Mouse (Mus musculus) midbrain, embryonic 10.5 days (tissue): Measurements from ENCODE around the gene Trim2. TPM values are rescaled to one million over a fixed set of nuclear protein-coding genes. Genes with fewer than 3 reads are reported as not detected.
A peak's percentile ranks its signal among the peaks of the same experiment; 100 is the strongest.

ENCODE experiments used
- DNase-seq: peaks from one replicate; pipeline ENCODE4 v3.0.0-alpha.2; 2017; ENCODE audit warnings: low spot score
- H3K27ac ChIP-seq: fragments of 300-500 bp; sonication (generic); replicated peaks from 2 replicates; pipeline ENCODE4 v1.5.1; 2016; ENCODE audit warnings: mild to moderate bottlenecking
- H3K27me3 ChIP-seq: fragments of 300-500 bp; sonication (generic); 2 replicates; pipeline ENCODE4 v1.6.1; 2016; ENCODE audit warnings: low read depth, mild to moderate bottlenecking; ENCODE audit not compliant: poor library complexity, severe bottlenecking
- H3K36me3 ChIP-seq: fragments of 300-500 bp; sonication (generic); 2 replicates; pipeline ENCODE4 v1.6.1; 2016; ENCODE audit warnings: mild to moderate bottlenecking, moderate library complexity
- H3K4me1 ChIP-seq: fragments of 300-500 bp; sonication (generic); 2 replicates; pipeline ENCODE4 v1.6.1; 2016
- H3K4me3 ChIP-seq: fragments of 300-500 bp; sonication (generic); 2 replicates; pipeline ENCODE4 v1.5.1; 2016; ENCODE audit warnings: mild to moderate bottlenecking, moderate library complexity
- H3K9me3 ChIP-seq: fragments of 300-500 bp; sonication (generic); replicated peaks from 2 replicates; pipeline ENCODE4 v1.6.1; 2016; ENCODE audit warnings: mild to moderate bottlenecking
- WGBS: fragments of 180-500 bp; shearing (Covaris S2); methylation state at CpG from one replicate; pipeline ENCODE4 v1.1.7; 2016; 5-methylcytosine and 5-hydroxymethylcytosine counted together
- polyA plus RNA-seq: library from polyadenylated mRNA; unstranded; fragments of >200 nt; fragmentation: Nextera tagmentation; extraction: Ambion mirVana; gene quantifications from 2 replicates; pipeline ENCODE4 v1.2.1, GENCODE M21; 2016

The Trim2 gene
- polyA plus RNA-seq, 1 experiment from 2014 or later = 81.7 TPM

DNA sequence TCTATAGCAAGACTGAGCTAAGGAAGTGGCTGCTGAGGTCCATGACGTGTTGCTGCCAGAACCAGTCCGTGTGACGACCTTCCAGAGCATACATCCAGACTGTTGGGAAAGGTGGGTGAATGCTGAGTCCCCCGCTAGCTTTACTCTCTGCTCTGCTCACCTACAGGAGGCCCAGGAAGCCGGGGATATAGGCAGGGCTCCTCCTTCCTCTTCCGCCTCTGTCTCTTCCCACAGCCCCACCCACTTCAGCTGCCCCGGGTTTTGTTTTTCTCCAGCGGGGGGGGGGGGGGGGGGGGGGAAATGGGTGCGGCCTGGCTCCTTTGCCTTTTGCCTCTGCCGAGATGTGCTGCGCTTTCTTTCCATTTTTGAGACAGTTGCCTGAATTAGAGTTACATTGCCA, 30.9 kb upstream of the Trim2 start:
- 47% methylated on average over 11 of the region's 11 CpGs for WGBS
- Histone ChIP-seq H3K36me3 (no peaks in the 10 kb centered on the region), H3K4me3 (no peak overlapping the region), H3K27ac (no peak overlapping the region), H3K4me1 (peaks cover 49% of the 10 kb centered on the region), H3K27me3 (peaks cover 39% of the 10 kb centered on the region), H3K9me3 (no peaks in the 10 kb centered on the region)
- no peak for DNase-seq

DNA sequence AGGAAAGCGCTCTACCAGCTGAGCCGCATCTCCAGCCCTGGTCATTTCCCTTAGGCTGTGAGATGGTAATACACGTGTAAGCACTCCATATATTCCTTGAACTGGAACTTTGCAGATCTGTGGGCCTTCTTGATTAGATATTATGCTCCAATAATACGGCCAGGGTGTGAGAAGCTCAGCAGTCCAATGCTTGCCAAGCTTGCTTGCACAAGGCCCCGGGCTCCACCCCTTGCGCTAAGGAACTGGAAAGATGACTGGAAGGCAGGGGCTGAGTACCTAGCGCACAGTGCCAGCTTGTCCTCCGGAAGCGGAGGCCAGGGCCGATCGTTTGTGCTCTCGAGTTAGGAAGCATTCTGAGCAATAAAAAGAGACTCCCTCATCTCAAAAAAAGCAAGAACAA, 29.7 kb upstream of the Trim2 start:
- Histone ChIP-seq H3K9me3 (no peaks in the 10 kb centered on the region), H3K36me3 (no peaks in the 10 kb centered on the region), H3K4me3 (no peak overlapping the region), H3K27ac (no peak overlapping the region), H3K4me1 (peaks cover 41% of the 10 kb centered on the region), H3K27me3 (peaks cover 50% of the 10 kb centered on the region)
- WGBS = 92% methylated on average over 12 of the region's 12 CpGs
- no peak for DNase-seq

DNA sequence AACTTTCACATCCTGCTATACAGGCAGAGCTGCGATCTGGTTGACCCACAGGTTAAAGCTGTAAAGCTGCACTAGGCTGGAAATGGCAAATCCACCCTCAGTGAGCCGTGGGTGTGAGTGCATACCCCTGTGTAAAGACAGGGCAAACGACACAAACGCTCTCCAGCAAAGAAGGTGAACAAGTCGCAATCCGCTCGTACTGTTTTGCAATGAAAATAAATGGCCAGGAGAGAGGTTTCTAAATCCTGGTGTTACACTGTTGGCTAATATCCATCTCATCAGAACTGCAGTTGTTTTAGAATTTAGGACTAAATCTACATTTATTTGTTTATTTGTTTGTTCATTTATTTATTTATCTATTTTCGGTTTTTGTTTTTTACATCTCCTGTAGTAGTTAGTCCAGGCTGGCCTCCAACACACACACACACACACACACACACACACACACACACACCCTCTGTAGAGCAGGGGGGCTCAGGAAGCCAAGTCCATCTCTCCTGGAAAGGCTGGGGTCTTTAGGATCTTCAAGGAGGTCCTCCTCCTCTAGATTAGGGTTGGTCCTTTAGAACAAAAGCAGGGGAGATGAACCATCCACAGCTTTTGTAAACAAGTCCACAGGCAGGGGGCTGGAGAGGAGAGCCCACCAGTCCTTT, 28.9 kb upstream of the Trim2 start:
- Histone ChIP-seq H3K27ac (no peak overlapping the region), H3K4me1 (peaks cover 34% of the 10 kb centered on the region), H3K9me3 (no peaks in the 10 kb centered on the region), H3K4me3 (peak overlapping the region; percentile 38; the same call in 1 of the 2 replicates), H3K36me3 (no peaks in the 10 kb centered on the region), H3K27me3 (peaks cover 50% of the 10 kb centered on the region)
- 38% methylated on average over 8 of the region's 8 CpGs for WGBS
- DNase-seq = no peak

DNA sequence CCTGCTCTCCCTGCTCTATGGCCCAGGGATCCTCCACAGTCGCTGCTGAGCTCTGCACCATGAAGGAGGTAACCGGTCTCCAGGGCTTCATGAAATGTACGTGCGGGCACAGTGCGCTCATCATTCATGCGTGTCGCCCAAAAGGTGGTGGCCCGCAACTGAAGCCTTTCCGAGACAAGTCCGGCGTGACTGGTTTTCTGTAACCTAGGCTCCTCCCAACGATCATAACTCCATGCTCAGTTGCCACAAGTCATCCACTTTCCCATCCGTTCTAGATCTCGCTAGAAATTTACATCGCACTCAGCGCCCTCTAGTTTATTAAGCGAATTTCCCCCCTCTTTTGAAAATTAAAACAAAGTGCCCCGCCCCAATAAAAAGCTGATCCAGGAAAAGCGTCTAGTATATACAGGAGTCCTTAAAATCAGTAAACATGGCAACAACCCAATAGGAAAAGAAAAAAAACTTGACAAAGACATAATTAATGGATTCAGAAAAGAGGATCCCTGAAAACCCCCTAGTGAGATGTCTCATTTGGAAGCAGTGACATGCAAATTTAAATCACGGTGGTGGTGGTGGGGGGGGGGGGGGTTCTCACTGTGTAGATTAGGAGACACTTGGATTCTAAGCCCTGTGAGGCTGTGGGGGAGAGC, 28.2 kb upstream of the Trim2 start:
- H3K4me3 ChIP-seq = peak overlapping the region; percentile 38
- WGBS = 12% methylated on average over 20 of the region's 20 CpGs
- peak; percentile 28 for DNase-seq

DNA sequence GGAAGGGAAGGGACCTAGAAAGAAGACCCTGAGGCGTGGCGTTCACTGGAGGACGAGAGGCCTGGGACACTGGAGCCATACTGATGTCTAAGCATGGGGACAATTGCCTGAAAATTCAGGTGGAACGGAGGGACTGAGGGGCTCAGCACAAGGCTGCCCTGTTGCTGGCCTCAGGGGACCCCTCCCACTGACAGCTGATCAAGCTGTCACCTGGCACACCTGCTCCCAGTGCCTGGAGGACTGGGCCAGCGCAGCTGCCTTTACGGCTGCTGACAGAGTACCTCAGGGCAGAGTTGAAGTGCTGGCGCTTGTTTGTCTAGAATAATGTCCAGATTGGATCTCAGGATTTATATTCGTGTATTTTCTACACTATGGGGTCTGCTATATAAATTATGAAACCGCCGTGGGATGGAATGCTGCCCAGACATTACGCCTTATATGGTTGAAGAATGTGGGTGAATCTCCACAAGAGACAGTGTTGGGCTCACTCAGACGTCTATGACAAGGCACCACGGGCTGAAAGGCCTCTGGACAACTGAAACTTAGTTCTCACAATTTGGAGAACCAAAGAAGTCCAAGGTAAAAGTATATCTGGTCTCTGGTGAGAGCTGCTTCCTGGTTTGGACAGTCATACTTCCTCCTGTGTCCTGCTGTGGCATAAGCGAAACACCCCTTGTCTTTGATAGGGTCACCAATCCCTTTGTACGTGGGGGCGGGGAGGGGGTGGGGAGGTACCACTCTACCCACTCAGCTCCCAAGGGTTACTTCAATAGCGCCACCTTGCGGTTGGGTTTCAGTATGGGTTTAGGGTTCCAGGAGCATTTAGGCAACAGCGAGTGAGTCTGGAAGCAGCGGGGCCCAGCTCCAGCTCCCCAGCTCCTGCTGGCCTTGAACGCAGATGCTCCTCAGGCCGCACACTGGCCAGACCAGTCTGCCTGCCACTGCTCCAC, 27.0 kb upstream of the Trim2 start:
- 52% methylated on average over 22 of the region's 22 CpGs for WGBS
- Histone ChIP-seq H3K27me3 (peaks cover 50% of the 10 kb centered on the region), H3K27ac (no peak overlapping the region), H3K4me1 (peaks cover 34% of the 10 kb centered on the region), H3K9me3 (no peaks in the 10 kb centered on the region), H3K4me3 (no peak overlapping the region), H3K36me3 (no peaks in the 10 kb centered on the region)
- peak; percentile 66 for DNase-seq

More for the DNA sequence above, 28.2 kb upstream of the Trim2 start:
- no peak overlapping the region for H3K27ac ChIP-seq
- peaks cover 34% of the 10 kb centered on the region for H3K4me1 ChIP-seq
- H3K9me3 ChIP-seq = no peaks in the 10 kb centered on the region
- H3K27me3 ChIP-seq = peaks cover 50% of the 10 kb centered on the region
- H3K36me3 ChIP-seq = no peaks in the 10 kb centered on the region

DNA sequence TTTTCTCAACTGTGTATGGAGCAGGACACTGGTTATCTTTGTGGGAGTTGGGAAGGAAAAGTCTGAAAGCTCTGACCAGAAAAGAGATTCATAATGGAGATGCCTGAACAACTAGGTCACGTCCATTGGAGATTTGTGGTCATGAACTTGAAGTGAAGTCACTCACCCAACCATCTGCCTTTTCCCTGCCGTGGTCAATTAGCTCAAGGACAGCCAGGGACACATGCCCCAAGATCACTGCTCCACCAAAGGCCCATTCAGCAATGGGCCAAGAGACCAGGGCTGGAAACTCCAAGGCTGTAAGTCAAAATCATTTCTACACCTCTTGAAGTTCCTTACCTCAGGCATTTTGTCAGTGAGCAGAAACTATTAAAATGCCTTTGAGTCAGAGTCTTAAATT, 23.5 kb upstream of the Trim2 start:
- Histone ChIP-seq H3K4me1 (peaks cover 28% of the 10 kb centered on the region), H3K27ac (no peak overlapping the region), H3K27me3 (peaks cover 37% of the 10 kb centered on the region), H3K9me3 (no peaks in the 10 kb centered on the region), H3K36me3 (no peaks in the 10 kb centered on the region), H3K4me3 (no peak overlapping the region)
- 87% methylated on average over 2 of the region's 2 CpGs for WGBS
- no peak for DNase-seq

DNA sequence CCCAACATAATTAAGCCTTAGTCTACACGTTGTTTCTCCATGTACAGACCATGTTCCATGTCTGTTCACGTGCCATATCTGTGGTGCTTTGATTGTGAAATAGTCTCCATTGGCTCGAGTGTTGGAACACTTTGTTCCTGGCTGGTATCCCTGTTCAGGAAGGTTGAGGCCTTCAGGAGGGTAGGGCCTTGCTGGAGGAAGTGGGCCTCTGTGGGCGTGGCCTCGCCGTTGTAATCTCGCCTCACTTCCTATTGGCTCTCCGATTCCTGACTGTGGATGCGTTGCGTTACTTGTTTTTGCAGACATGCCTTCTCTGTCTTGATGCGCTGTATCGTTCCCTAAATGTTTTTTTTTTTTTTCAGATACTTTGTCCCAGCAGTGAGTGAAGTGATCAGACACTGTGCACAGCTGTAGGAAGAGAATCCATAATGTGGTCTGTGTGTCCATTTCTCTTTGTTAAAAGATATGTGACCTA, 18.3 kb upstream of the Trim2 start:
- Histone ChIP-seq H3K9me3 (no peaks in the 10 kb centered on the region; the same call in 1 of the 2 replicates), H3K36me3 (no peaks in the 10 kb centered on the region), H3K4me3 (no peak overlapping the region), H3K4me1 (peaks cover 15% of the 10 kb centered on the region), H3K27ac (no peak overlapping the region), H3K27me3 (no peaks in the 10 kb centered on the region)
- 82% methylated on average over 12 of the region's 12 CpGs for WGBS
- no peak for DNase-seq

DNA sequence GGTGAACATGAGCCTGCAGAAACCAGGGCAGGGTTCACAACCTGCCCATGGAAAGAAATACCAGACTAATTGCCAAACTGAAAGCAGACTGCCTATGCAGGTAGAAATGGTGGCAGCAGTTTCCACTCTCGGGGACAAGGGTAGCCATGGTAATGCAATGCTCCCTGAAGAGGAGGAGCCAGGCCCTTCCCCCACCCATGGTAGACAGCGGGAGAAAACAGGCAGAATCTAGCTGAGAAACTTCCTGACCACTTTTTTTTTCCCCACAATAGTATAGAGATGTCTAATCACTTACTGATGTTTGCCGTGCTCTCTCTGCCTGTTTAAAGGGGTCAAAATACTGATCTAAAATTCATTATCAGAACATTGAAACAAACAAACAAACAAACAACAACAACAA, 17.8 kb upstream of the Trim2 start:
- 33% methylated on average over 3 of the region's 3 CpGs for WGBS
- Histone ChIP-seq H3K4me3 (no peak overlapping the region), H3K9me3 (no peaks in the 10 kb centered on the region; the same call in 1 of the 2 replicates), H3K27ac (peak overlapping the region; percentile 38; the same call in 1 of the 2 replicates), H3K27me3 (no peaks in the 10 kb centered on the region), H3K36me3 (no peaks in the 10 kb centered on the region), H3K4me1 (peaks cover 15% of the 10 kb centered on the region)
- peak; percentile 26 for DNase-seq

DNA sequence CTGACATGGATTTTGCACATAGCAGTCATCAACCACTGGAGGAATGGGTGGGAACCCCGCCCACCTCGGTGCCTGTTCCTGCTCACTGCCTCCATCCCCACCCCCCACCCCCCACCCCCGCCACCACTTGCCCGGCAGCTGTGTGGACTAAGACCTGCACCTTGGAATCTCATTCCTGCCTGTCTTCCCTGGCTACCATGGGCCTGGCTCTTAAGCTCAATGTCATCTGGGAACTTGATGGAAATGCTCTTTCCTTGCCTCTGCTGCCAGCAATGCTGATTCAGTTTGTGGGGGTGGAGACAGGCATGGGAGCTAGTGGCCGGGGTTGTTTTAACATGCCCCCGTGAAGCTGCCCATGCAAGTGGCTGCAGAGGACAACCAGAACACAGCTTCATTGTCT, 17.3 kb upstream of the Trim2 start:
- peak overlapping the region; percentile 38; the same call in 1 of the 2 replicates for H3K27ac ChIP-seq
- no peak for DNase-seq
- no peak overlapping the region for H3K4me3 ChIP-seq
- no peaks in the 10 kb centered on the region for H3K36me3 ChIP-seq
- no peaks in the 10 kb centered on the region; the same call in 1 of the 2 replicates for H3K9me3 ChIP-seq
- H3K4me1 ChIP-seq = peaks cover 15% of the 10 kb centered on the region
- H3K27me3 ChIP-seq = no peaks in the 10 kb centered on the region
- WGBS = 39% methylated on average over 6 of the region's 6 CpGs

DNA sequence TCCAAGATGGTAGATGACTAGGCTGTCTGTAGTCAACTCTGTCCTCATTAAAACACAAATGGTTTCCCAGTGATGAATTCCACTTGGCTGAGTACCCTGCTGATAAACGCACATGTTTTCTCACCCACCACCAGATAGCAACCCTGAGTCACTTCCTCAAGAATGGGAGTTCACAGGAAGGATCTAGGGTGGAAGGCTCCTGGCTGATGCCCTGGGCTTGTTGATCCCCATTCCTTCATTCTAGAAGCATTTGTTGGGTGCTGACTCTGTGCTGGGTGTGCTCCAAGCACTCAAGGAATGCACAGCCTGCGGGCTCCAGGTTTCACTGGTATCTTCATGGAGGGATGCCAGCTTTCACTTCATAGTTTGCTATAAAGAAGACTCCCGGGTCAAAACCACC, 12.8 kb upstream of the Trim2 start:
- Histone ChIP-seq H3K36me3 (no peaks in the 10 kb centered on the region), H3K27me3 (no peaks in the 10 kb centered on the region), H3K4me1 (peaks cover 18% of the 10 kb centered on the region), H3K9me3 (no peaks in the 10 kb centered on the region; the same call in 1 of the 2 replicates), H3K4me3 (no peak overlapping the region), H3K27ac (no peak overlapping the region)
- DNase-seq = no peak
- 95% methylated on average over 3 of the region's 3 CpGs for WGBS

DNA sequence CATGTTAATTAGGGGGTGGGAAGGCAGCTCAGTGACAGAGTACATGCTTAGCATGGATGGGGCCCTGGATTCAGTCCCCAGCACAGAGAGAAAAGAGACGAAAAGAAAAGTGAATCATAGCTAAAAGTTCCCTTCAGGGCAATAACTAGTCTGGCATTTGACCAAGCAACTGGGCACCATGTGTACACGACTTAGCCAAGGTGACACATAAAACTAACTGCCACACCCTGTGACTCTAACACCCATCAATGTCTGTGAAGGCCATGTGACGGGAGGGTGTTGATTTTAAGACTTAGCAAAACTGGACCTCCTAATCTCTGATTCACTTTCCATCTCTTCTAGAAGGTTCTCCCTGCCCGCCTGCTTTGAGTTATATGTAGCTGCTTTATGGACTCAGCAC, 12.2 kb upstream of the Trim2 start:
- no peak for DNase-seq
- Histone ChIP-seq H3K27ac (no peak overlapping the region), H3K27me3 (no peaks in the 10 kb centered on the region), H3K36me3 (no peaks in the 10 kb centered on the region), H3K9me3 (no peaks in the 10 kb centered on the region; the same call in 1 of the 2 replicates), H3K4me1 (peaks cover 11% of the 10 kb centered on the region), H3K4me3 (no peak overlapping the region)
- WGBS = 86% methylated on average over 4 of the region's 4 CpGs

DNA sequence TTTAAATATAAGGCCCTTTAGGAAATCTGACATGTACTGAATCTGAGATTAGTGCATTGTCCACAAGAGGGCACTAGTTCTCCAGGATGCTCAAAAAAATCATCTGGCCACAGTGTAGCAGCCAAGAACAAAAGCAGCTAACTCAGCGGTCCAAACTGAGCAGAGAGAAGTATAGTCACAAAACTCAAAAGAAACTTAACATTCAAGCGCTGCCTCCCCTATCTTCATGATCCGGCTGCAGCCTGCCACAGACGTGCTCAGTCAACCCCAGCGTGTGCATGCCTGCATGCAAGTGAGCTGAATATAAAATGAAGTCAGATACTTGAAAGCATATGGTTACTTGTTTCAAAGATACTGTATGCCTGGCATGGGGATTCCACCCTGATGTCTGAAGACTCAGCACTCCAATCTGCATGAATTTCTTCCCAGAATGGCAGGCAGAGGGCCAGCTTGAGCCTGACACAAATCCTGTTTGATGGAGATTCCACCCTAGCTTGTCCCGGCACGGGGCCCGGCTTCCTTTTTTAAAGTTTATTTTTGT, 8.0 kb upstream of the Trim2 start:
- Histone ChIP-seq H3K27ac (peak overlapping the region; percentile 78), H3K4me3 (peak overlapping the region; percentile 23; the same call in 1 of the 2 replicates), H3K4me1 (peaks cover 12% of the 10 kb centered on the region), H3K27me3 (no peaks in the 10 kb centered on the region; the same call in 1 of the 2 replicates), H3K36me3 (no peaks in the 10 kb centered on the region), H3K9me3 (no peaks in the 10 kb centered on the region)
- 40% methylated on average over 8 of the region's 8 CpGs for WGBS
- DNase-seq = peak; percentile 63
